Mouse (Mus musculus): Measurements from ENCODE around the gene Cbl.
A peak's percentile ranks its signal among the peaks of the same experiment; 100 is the strongest.

Gene Cbl

GRCm38 (mm10) chr9:44239447-44239846, 5.6 kb upstream of the Cbl start:
- DNase-seq = peak in 1 of 2 experiments; percentile 50

DNA sequence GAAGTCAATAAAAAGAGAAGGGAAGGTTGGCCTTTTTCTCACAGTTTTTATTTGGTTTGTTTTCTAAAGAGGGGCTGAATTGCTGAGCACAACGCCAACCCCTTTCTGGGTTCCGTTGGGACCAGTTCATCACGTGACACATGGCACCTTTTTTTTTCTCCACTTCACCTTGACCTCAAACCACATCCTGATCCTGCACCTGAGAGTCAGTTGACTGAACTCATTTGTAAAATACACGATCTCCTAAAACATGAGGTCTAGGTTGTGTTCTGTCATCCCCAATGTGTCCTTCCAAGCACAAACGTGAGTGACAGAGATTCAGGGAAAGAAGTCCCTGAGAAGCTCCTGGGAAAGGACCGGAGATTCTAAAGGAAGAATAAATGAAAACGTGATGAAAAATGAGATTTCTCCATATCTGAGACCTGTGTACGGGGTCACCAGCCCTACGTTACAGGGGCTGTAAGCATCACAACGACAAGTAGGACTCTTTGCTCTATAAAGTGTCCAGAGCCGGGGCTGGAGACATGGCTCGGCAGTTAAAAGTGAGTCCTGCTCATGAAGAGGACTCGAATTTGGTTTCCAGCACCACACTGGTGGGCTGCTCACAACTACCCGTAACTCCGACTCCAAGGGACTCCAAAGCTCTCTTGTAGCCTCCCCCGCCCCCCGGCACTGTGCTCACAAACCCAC, 4.8 kb upstream of the Cbl start:
- no peak for DNase-seq

- DNase-seq = peak; percentile 57 to 65
Measured at GRCm38 (mm10) chr9:44237128-44237527, 3.3 kb upstream of the Cbl start.

GRCm38 (mm10) chr9:44236601-44237000, 2.8 kb upstream of the Cbl start:
- DNase-seq = no peak

- peak; percentile 45 to 62 for DNase-seq
Measured at GRCm38 (mm10) chr9:44234479-44235427, 904 bp upstream of the Cbl start.

GRCm38 (mm10) chr9:44233021-44233801, 638 bp downstream of the Cbl start:
- no peak for DNase-seq

DNA sequence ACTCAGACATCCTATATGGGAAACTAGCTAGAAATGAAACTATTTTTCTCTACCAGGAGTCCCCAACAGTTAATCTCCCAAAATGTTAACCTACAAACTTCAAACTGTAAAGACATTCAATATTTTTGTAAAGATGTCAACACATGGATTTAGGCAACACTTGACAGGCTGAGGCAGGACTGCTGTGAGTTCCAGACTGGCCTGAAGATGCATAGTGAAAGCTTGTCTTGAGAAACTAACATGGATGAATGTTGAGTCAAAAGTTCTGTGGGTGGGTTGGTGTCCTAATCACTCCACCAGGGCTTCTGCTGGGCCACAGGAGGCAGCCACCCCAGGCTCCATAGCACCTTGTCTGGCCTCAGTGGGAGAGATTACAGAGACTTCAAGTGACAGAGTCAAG, 2.2 kb downstream of the Cbl start:
- no peak for DNase-seq

- no peak for DNase-seq
Measured at GRCm38 (mm10) chr9:44225993-44226392, 7.9 kb downstream of the Cbl start.

DNA sequence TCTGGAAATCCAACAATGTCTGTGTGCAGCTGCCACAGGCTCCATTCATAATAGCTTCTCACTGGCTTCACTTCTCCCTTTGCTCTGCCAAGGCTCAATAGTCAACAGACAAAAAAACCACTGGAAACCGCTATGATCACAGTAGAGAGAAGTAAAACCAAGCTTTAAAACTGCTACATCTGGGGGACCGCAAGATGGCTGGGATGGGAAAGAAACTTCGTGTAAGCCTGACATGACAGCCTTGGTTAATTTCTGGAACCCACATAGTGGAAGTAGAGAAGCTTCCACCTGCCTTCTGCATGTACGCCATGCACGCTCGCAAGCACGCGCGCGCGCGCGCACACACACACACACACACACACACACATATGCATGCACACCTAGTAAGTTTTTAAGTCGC, 20.3 kb downstream of the Cbl start:
- DNase-seq = no peak

GRCm38 (mm10) chr9:44212406-44212805, 21.4 kb downstream of the Cbl start:
- DNase-seq = no peak

GRCm38 (mm10) chr9:44209416-44209815, 24.4 kb downstream of the Cbl start:
- DNase-seq = peak in 1 of 2 experiments; percentile 11

DNA sequence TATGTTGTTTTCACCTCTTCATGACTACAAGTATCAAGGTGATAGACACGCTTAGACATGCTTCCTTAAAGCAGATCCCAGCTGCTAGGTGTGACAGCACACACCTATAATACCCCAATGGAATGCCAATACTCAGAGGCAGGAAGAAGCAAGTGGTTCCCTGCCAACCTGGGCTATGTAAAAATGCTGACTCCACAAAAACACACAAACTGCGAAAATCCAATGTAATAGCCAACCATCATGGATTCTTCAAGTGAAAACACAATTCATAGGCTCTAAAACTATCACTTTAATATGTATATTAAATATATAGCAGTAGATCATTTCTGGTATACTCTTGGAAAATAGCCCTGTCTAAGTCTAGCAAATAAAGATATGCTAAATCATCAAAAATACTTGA, 26.0 kb downstream of the Cbl start:
- DNase-seq = no peak

- DNase-seq = no peak
Measured at GRCm38 (mm10) chr9:44200458-44200857, 33.4 kb downstream of the Cbl start.

GRCm38 (mm10) chr9:44199580-44199979, 34.3 kb downstream of the Cbl start:
- peak in 1 of 2 experiments; percentile 33 for DNase-seq

DNA sequence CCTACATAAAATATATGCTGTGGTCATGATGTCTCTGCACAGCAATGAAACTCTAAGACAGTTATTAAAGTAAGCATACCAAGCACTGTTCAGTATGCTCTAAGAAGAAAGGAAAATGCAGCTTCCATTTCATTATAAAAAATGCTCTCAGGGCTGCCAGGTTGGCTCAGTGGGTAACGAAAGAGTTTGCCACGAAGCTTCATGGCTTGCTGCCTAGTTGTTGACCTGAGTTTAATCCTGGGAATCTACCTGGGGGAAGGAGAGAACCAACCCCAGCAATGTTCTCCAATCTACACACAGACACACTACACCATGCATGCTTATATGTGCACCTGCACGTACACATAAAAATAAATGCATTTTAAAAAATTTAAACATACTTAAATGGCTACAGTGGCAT, 34.7 kb downstream of the Cbl start:
- DNase-seq = no peak

- DNase-seq = no peak
Measured at GRCm38 (mm10) chr9:44196354-44196753, 37.5 kb downstream of the Cbl start.

- no peak for DNase-seq
Measured at GRCm38 (mm10) chr9:44194000-44194399, 39.8 kb downstream of the Cbl start.

- DNase-seq = no peak
Measured at GRCm38 (mm10) chr9:44192794-44193193, 41.1 kb downstream of the Cbl start.

DNA sequence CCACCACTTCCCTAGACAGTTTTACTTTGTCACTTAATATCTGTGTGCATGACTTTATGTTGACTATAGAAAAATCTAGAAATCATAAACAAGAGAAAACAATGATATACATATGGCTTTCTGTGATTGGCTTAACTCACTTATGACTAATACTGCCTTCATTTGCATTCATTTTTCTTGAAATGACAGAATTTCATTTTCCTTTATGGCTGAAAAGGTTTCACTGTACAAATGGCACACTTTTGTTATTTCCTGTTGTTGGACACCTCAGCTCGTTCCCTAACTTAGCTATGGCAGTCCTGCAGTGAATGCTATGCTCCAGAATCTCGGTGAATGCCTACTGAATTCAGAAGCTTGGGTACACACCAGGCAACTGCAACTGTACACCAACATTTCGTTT, 41.5 kb downstream of the Cbl start:
- DNase-seq = no peak

DNA sequence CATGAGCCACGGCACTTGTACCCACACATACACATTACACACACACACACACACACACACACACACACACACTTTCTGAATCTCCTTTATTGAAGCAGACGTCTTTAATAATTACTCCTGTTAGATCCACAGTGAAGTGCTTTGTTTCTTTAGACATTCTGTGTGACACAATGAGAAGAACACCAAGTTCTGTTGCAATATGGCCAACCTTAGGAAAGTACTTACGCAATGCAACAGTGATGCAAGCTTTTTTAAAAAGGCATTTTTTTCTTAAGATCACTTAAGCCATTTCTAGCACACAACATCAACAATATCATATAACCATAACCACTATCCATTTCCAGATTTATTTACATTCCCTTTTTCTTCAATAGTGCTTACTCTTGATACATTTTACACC, 42.7 kb downstream of the Cbl start:
- DNase-seq = no peak

DNA sequence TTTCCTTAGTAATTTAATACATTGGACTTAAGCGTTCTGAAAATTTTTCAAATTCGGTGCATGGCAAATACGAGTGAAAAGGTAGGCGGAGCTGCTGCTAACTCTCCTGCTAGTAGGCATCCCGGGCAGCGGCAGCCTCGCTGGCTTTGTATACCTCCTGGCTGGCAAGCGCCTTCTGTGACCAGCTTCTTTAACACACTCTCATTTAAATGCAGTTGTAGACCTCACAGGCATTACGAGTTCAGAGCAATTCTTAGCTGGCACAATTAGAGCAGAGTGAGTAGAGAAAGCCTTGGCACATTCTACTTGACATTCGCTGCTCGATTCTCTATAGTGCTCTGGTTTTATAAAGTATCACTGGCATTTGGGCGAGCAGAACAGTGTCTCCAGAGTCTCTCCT, 45.6 kb downstream of the Cbl start:
- DNase-seq = no peak

DNA sequence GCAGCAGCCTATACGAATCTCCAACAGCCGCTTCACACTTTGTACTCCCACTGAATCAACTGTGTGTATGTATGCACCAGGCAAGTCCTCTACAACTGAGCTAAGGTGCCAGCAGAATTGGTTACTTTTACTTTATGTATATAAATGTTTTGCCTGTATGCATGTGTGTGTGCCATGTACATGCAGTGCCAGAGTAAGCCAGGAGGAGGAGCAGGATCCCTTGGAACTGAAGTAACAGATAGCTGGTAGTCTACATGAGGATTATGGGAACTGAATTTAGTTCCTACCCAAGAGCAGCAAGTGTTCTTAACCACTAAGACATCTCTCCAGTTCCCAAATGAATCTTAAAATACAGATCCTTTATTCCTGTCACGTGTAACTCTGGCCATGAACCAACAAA, 51.6 kb downstream of the Cbl start:
- DNase-seq = peak; percentile 37 to 61

GRCm38 (mm10) chr9:44181537-44181936, 52.3 kb downstream of the Cbl start:
- no peak for DNase-seq

Measured in kidney, adult 8-10 months (tissue).